Mouse (Mus musculus): ENCODE measurements at regions not wholly inside any gene's neighbourhood (a gene's known extent, or its start where the extent isn't known, plus 50 kb on each side); places are given as distances from the start of the nearest gene placed in this dataset.

- no peak for DNase-seq (ENCODE audit: low spot score in 2 of 2)
These were observed 118.2 kb downstream of the Qrsl1 start for GRCm38 (mm10) chr10:43783304-43783703.

GRCm38 (mm10) chr10:43790780-43791179 lies 110.8 kb downstream of the Qrsl1 start:
- no peak for DNase-seq (ENCODE audit: low spot score in 2 of 2)

- DNase-seq (ENCODE audit: low spot score in 2 of 2), result no peak
These were observed 110.0 kb downstream of the Qrsl1 start for GRCm38 (mm10) chr10:43791525-43792021.

DNA sequence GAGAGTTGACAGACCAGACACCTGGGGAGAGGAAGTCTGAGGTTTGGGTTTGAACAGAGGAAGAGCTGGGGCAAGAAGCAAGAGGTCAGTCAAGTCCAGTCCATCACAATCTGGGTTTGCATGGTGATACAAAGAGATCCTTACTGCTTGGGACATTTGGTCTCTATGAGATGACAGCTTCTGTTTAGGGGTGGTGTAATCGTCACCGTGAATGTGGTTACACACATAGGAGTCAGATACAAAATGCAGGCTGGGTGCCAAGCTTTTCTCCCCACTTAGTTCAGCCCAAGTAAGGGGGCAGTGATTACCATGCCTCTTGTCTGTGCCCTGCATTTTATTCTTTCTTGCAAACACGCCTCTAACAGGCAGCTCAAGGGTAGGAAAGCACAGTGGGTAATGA lies 108.9 kb downstream of the Qrsl1 start:
- DNase-seq (ENCODE audit: low spot score in 2 of 2), result no peak

DNA sequence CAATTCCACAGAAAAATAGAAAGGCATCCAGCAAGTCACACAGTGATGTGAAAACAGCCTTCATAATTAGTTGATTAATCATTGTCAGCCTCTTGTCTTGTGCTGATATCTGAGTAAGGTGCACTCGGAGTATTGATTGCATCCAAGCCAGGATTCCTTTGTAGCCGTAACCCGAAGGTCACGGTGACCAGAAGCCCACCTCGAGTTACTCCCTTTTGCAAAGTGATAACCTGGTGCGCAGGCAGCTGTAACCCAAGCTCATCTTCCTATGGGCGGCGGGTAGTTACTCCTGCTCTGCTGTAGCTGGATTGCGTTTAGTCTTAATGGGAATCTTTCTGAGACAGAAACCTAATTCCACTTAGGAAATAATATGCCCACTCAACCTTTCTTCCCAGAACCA lies 107.0 kb downstream of the Qrsl1 start:
- no peak for DNase-seq (ENCODE audit: low spot score in 2 of 2)

DNA sequence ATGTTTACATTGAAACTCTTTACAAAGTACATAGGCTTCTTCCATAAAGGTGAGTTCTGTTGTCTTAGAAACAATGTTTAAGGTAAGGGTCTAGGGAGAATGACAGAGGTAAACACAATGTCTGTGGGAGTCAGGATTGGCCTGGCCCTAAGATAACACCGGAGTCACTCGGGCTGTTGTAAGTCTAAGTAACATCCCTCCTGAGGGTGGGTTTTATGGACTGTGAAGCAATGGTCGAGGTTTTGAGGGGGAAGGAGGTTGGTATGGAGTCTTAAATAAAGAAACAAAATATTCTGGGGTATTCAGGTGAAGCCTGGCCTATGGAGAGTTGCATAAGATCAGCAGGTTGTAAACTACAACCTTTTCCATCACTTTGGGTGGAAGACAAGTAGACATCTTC lies 101.5 kb downstream of the Qrsl1 start:
- no peak for DNase-seq (ENCODE audit: low spot score in 2 of 2)

DNA sequence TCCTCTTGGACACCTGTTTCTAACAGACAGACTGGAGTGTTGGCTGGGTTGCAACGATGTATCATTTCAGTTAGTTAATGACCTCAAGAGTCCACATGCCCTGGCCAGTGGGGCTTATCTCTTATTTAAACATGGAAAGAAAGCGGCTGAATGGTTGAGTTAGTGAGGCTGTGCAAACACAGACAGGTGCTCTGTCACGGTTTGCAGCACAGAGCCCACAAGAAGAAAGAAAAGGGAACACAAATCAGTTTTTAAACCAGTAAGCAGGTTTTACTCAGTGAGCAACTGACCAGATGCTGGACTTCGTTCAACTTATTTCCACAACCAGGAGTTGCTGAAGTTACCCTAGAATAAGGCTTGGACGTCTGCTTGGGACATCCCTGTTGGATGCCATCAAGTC lies 86.3 kb downstream of the Qrsl1 start:
- DNase-seq (ENCODE audit: low spot score in 2 of 2), result no peak

DNA sequence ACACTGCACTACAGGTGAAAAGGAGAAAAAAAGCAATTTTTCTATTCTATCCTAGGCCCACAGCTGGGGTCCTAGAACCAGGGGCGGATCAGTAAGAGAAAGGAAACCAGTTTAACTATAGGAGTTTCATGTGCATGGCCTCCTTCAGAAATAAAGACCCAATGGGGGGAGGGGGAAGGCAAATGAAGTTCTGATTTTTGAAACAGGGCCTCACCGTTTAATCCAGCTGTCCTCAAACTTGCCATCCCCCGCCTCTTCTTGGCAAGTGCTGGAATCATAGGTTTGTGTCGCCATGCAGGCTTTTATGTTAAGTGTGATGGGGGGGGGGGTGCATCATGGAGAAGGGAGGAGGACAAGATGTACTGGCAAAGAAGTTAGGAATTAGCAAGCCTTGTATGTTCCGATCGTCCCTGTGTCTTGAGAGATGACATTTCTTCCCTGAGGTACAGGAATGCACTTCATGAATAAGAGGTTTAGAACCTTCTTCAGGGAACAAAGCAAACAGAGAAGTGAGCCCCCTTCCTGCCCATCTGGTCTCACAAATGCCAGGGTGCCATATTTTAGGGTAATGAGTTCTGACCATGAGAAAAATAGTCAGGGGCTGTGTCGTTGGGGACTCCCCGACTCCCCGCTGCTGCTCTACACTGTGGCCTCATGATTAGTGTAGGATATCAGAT lies 83.9 kb downstream of the Qrsl1 start:
- DNase-seq (ENCODE audit: low spot score in 2 of 2), result no peak

DNA sequence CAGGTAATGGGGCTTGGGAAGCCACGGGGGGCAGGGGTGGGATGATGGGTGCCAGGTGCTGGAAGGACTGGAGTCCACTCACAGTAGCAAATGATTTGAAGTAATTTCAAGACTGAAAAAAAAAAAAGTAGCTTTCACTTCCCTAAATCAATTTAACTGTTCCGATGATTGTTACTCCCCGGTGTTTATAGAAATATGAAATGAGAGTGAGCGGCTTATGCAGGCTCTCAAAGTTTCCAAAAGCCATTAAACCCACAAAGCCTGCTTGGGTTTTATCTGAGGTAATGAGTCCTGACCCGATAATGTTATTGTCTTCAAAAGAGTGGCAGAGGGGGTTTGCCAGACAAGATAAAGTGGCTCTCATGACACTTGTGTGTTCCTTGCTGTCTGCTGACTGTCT lies 82.9 kb downstream of the Qrsl1 start:
- DNase-seq (ENCODE audit: low spot score in 2 of 2), result no peak

DNA sequence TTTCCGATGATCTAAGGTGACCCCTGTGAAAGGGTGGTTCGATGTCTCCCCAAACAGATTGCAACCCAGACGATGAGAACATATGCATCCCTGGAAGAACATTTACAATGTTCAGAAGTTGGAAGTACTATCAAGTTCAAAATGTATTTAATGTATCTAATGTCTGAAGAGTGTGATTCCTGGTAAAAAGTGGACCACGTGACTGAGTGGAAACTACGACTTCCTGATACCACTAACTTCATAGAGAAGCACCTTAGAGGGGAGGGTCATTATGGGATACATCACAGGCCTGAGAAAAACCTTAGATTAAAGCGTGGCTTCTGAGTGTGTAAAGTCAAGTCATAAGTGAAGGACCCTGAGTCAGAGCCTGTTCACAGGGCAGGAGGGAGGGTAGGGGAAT lies 82.1 kb downstream of the Qrsl1 start:
- DNase-seq (ENCODE audit: low spot score in 2 of 2), result no peak

DNA sequence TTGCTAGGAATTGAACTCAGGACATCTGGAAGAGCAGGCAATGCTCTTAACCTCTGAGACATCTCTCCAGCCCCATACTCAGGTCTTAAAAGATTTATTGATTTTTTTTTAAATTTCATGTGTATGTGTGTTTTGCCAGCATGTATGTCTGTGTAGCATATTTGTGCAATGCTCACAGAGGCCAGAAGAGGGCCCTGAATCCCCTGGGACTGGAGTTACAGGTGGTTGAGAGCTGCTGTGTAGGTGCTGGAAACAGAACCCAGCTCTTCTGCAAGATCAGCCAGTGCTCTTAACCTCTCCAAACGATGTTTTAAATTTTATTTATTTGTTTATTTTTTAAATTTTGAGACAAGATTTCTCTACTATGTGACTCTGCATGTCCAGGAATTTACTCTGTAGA lies 78.9 kb downstream of the Qrsl1 start:
- no peak for DNase-seq (ENCODE audit: low spot score in 2 of 2)

- no peak for DNase-seq (ENCODE audit: low spot score in 2 of 2)
These were observed 77.5 kb downstream of the Qrsl1 start for GRCm38 (mm10) chr10:43824009-43824408.

Data from frontal cortex, postnatal 14 days (tissue).